Mouse (Mus musculus) subcutaneous adipose tissue, adult 2 months (tissue): Measurements from ENCODE around the gene Olfr829. TPM values are rescaled to one million over a fixed set of nuclear protein-coding genes. Genes with fewer than 3 reads are reported as not detected.

Experiments
- polyA plus RNA-seq: library from polyadenylated mRNA; depleted of rRNA; stranded (reverse); fragments of >200 nt; gene quantifications from 2 replicates; pipeline ENCODE4 v1.2.3, GENCODE M21; 2012; ENCODE audit warnings: low replicate concordance; rRNA removed

Olfr829 gene
- polyA plus RNA-seq, result not detected in 2 replicates

GRCm38 (mm10) chr9:18854633-18855032 is at the start of gene Olfr829:
Gene Olfr829 (plus strand): TSS chr9:18854933.

DNA sequence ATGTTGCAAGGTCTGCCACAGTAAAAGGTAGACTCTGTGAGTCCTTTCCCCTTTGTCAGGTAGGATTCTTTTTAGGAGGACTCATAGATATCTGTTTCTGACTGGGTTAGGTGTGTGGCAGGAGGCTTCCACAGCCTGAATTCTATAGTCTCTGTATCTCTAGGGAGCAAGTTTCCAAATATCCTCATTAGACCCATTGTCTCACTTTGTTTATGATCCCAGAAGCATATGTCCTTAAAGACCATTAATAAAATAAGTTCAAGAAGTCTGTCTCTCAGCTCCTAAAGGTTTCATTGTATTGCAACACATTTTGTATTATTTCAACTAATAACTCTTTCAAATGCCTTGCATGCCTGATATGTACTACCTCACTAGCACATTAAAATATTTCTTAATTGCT is 35.3 kb upstream of the Olfr829 start, which contains the start of gene Olfr828:
TSS of gene Olfr828 (minus strand) at position 101 of the 400 bp plus-strand sequence.

DNA sequence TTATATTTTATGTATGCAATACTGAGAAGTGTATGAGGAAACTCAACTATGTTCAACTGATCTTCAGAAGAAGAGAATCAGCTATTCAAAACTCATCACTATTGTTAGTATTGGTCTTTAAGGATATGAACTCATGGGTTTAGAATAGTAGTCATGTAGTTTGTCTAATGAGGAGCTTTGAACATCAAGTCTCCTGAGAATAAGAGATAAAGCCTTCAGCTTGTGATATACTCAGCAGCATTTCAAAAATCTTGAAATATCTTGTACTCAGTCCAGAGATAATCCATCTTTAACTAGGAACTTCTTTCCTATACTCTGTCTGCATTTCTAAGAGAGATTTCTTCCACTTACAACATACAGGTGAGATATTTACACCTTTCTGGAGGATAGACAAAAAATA is 19.7 kb downstream of the Olfr829 start, which contains the start of gene Olfr830:
TSS of gene Olfr830 (plus strand) at position 301 of the 400 bp plus-strand sequence.

Other genes with a start within 250 kb of the Olfr829 start
- gene Muc16, start 180.4 kb upstream of the Olfr829 start, polyA plus RNA-seq, result 1.9 and 3.1 TPM in 2 replicates
- gene Olfr24, start 90.9 kb upstream of the Olfr829 start, polyA plus RNA-seq, result not detected in 2 replicates
- gene Olfr828, start 35.4 kb upstream of the Olfr829 start, polyA plus RNA-seq, result not detected in 2 replicates
- not detected in 2 replicates for gene Olfr830, start 19.8 kb downstream of the Olfr829 start, polyA plus RNA-seq
- not detected in 2 replicates for gene Olfr832, start 82.2 kb downstream of the Olfr829 start, polyA plus RNA-seq
- not detected in 2 replicates for gene Olfr834, start 133.1 kb downstream of the Olfr829 start, polyA plus RNA-seq
- gene Olfr835, start 177.8 kb downstream of the Olfr829 start, polyA plus RNA-seq, result not detected in 2 replicates